25 mouse cellular contexts compared by ENCODE assay signal in the genomic region with DNA sequence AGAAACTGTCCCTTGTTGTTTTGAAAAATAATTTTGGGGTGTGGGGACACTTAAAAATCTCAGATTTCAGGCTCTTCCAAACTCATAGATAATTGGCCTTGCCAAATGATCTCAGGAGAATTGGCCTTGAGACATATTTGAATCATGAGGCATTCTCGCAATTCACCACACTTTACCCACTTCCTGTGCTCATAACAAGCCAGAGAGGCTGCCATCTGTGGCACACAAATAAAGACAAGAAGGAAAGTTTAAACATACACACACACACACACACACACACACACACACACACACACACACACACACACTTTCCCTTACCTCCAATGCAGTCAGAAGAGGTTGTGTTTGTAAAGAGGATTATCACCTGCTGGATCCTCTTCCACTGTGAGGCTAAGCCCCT. TPM values are rescaled to one million over a fixed set of nuclear protein-coding genes. Genes with fewer than 3 reads are reported as not detected.
DNase-seq lines count a peak whose midpoint lies in the region; ATAC-seq and TF ChIP-seq lines count a peak whose summit lies in the region.
"Had no signal": no experiment of that assay in that cellular context is flagged by ENCODE, and none has a peak within 500 bp of the region (broad histone marks: within the 10 kb centered on the region; RNA-seq: fewer than 3 reads in every experiment).

No protein-coding gene starts in this region.

- DNase-seq in spleen, adult 2 months (ENCODE audit: low read depth in 1 of 2, low spot score in 2 of 2): peak in 1 of 2 experiments; percentile 49
- no peak for DNase-seq in spleen, postnatal 10 days (ENCODE audit: low spot score in 2 of 2)
- DNase-seq in thymus, postnatal 0 days (ENCODE audit: low spot score): peak; percentile 77
- no peak for DNase-seq in right cerebral cortex, postnatal 36 days (ENCODE audit: low spot score in 2 of 2)
- DNase-seq: adrenal gland, adult 2 months; cerebellum, postnatal 10 days; gastrocnemius, postnatal 25 days; heart, postnatal 10 days; kidney, adult 2 months; kidney, postnatal 25 days; lung, embryonic 14.5 days; right cerebral cortex, postnatal 14 days had no signal

- H3K9me3 ChIP-seq in forebrain, embryonic 15.5 days: no peaks in the 10 kb centered on the region
- H3K9me3 ChIP-seq in liver, embryonic 12.5 days (replicated peaks): no peaks in the 10 kb centered on the region
- H3K9me3 ChIP-seq: embryonic facial prominence, embryonic 12.5 days; heart, embryonic 10.5 days; neural tube, embryonic 12.5 days had no signal

- H3K4me3 ChIP-seq in spleen, adult 2 months (ENCODE audit: extremely low read depth, insufficient read depth, insufficient read length): no peak overlapping the region
- no peak overlapping the region for H3K4me3 ChIP-seq in forebrain, embryonic 15.5 days
- H3K4me3 ChIP-seq in liver, embryonic 12.5 days: no peak overlapping the region
- H3K4me3 ChIP-seq: embryonic facial prominence, embryonic 12.5 days; erythroblast, embryonic 14.5 days; heart, embryonic 10.5 days; neural tube, embryonic 12.5 days had no signal

- H3K27me3 ChIP-seq in spleen, adult 2 months (ENCODE audit: control insufficient read depth, insufficient read depth, low read length): no peaks in the 10 kb centered on the region
- peaks cover 7% of the 10 kb centered on the region; the same call in 1 of the 2 replicates for H3K27me3 ChIP-seq in forebrain, embryonic 15.5 days
- no peaks in the 10 kb centered on the region for H3K27me3 ChIP-seq in liver, embryonic 12.5 days (replicated peaks)
- H3K27me3 ChIP-seq: embryonic facial prominence, embryonic 12.5 days had no signal

- no peak for TF ChIP-seq CTCF in spleen, adult 2 months (IDR thresholded peaks at IDR 0.05; ENCODE audit: extremely low read depth, insufficient read depth, insufficient read length, insufficient replicate concordance)

- no peak for TF ChIP-seq POLR2A in spleen, adult 2 months (IDR thresholded peaks at IDR 0.05; ENCODE audit: low read depth, low read length)

- no peak overlapping the region for H3K4me2 ChIP-seq in forebrain, embryonic 15.5 days (replicated peaks)
- no peak overlapping the region for H3K4me2 ChIP-seq in liver, embryonic 12.5 days
- H3K4me2 ChIP-seq: embryonic facial prominence, embryonic 12.5 days; liver, embryonic 11.5 days; lung, embryonic 14.5 days; midbrain, embryonic 11.5 days; neural tube, embryonic 12.5 days had no signal

- peak; percentile 65 for ATAC-seq in activated CD4-positive, CD25-positive, alpha-beta regulatory T cell, adult 4 months
- ATAC-seq in forebrain, embryonic 15.5 days (replicated peaks): no peak
- no peak for ATAC-seq in liver, embryonic 12.5 days
- ATAC-seq: forebrain, embryonic 16.5 days had no signal

- H3K4me1 ChIP-seq in spleen, adult 2 months (ENCODE audit: control insufficient read depth, insufficient read depth, insufficient read length): no peaks in the 10 kb centered on the region
- H3K4me1 ChIP-seq in forebrain, embryonic 15.5 days: peaks cover 8% of the 10 kb centered on the region
- no peaks in the 10 kb centered on the region for H3K4me1 ChIP-seq in liver, embryonic 12.5 days
- H3K4me1 ChIP-seq: embryonic facial prominence, embryonic 12.5 days; heart, embryonic 10.5 days had no signal

- WGBS in spleen, adult 2 months: 13% methylated on average over 1 of the region's 1 CpGs
- 76% methylated on average over 1 of the region's 1 CpGs for WGBS in forebrain, embryonic 15.5 days
- WGBS in liver, embryonic 12.5 days (ENCODE audit: insufficient replicate concordance): 41% methylated on average over 1 of the region's 1 CpGs

- H3K9ac ChIP-seq in forebrain, embryonic 15.5 days (replicated peaks): no peak overlapping the region
- no peak overlapping the region for H3K9ac ChIP-seq in liver, embryonic 12.5 days
- H3K9ac ChIP-seq: embryonic facial prominence, embryonic 12.5 days; lung, embryonic 14.5 days; neural tube, embryonic 12.5 days had no signal

- H3K36me3 ChIP-seq in spleen, adult 2 months (ENCODE audit: control insufficient read depth, insufficient read depth, low read length): no peaks in the 10 kb centered on the region
- no peaks in the 10 kb centered on the region for H3K36me3 ChIP-seq in forebrain, embryonic 15.5 days
- H3K36me3 ChIP-seq in liver, embryonic 12.5 days: no peaks in the 10 kb centered on the region
- H3K36me3 ChIP-seq: embryonic facial prominence, embryonic 12.5 days; heart, embryonic 10.5 days; neural tube, embryonic 12.5 days had no signal

- H3K27ac ChIP-seq in spleen, adult 2 months (ENCODE audit: insufficient read depth, low read length): peak overlapping the region; percentile 57; the same call in 1 of the 2 replicates
- no peak overlapping the region for H3K27ac ChIP-seq in forebrain, embryonic 15.5 days (replicated peaks)
- no peak overlapping the region for H3K27ac ChIP-seq in liver, embryonic 12.5 days
- H3K27ac ChIP-seq: embryonic facial prominence, embryonic 12.5 days; heart, embryonic 10.5 days; neural tube, embryonic 12.5 days had no signal

RNA-seq across cellular contexts. Expression of a gene that starts 22.9 kb away (rescaled TPM):
- 0.04 TPM in 1 of 2 replicates, not detected in the other for polyA plus RNA-seq in spleen, adult 2 months (2012; rRNA removed)
- polyA plus RNA-seq in activated CD4-positive, CD25-positive, alpha-beta regulatory T cell, adult 4 months (2017; shearing (Covaris generic)): not detected
- 0.09 and 0.29 TPM in 2 replicates for polyA plus RNA-seq in thymus, postnatal 0 days (2015; fragmentation: Nextera tagmentation; extraction: Ambion mirVana)
- 0.99 and 1.6 TPM in 2 replicates for polyA plus RNA-seq in forebrain, embryonic 15.5 days (2015; fragmentation: Nextera tagmentation; extraction: Ambion mirVana)
- not detected in 2 replicates for polyA plus RNA-seq in liver, embryonic 12.5 days (2016; fragmentation: Nextera tagmentation; extraction: Ambion mirVana)
- polyA plus RNA-seq: adrenal gland, adult 2 months; erythroblast, embryonic 14.5 days; heart, embryonic 10.5 days; kidney, adult 2 months; limb, embryonic 11.5 days; liver, embryonic 11.5 days; lung, embryonic 14.5 days; stomach, embryonic 16.5 days; urinary bladder, adult 2 months had no signal
